Mouse (Mus musculus): ENCODE results near the gene Boc.

GRCm38 (mm10) chr16:44487194-44487593 is 71.5 kb downstream of the Boc start:
- no peak for TF ChIP-seq POLR2A (IDR thresholded peaks at IDR 0.05; ENCODE audit: borderline replicate concordance, control insufficient read depth, low read depth, low read length)
- TF ChIP-seq CTCF (IDR thresholded peaks at IDR 0.05; ENCODE audit: control insufficient read depth, insufficient read depth, low read length) = no peak

Measured in bone marrow, adult 2 months (tissue).